In genomic region chr1:91931786-91932185, GRCm38 (mm10) we compare ENCODE assay signal across 24 mouse cellular contexts.
DNase-seq lines count a peak whose midpoint lies in the region; ATAC-seq and TF ChIP-seq lines count a peak whose summit lies in the region.
"Had no signal": no experiment of that assay in that cellular context is flagged by ENCODE, and none has a peak within 500 bp of the region (broad histone marks: within the 10 kb centered on the region; RNA-seq: fewer than 3 reads in every experiment).

No protein-coding gene starts in this region.

- no peak for TF ChIP-seq POLR2A in kidney, adult 2 months (IDR thresholded peaks at IDR 0.05; ENCODE audit: low read depth, low read length)
- TF ChIP-seq POLR2A in brain, embryonic 14.5 days (IDR thresholded peaks at IDR 0.05; ENCODE audit: borderline replicate concordance, extremely low read depth, insufficient read depth, insufficient read length, poor library complexity, severe bottlenecking): no peak

- no peaks in the 10 kb centered on the region for H3K27me3 ChIP-seq in kidney, adult 2 months (replicated peaks; ENCODE audit: control insufficient read depth, insufficient read depth, low read length)
- H3K27me3 ChIP-seq in kidney, embryonic 14.5 days (ENCODE audit: control insufficient read depth, insufficient read depth, low read length): no peaks in the 10 kb centered on the region
- H3K27me3 ChIP-seq: embryonic facial prominence, embryonic 15.5 days; forebrain, embryonic 12.5 days; hindbrain, embryonic 12.5 days; limb, embryonic 13.5 days; lung, embryonic 15.5 days; stomach, embryonic 15.5 days had no signal

- no peaks in the 10 kb centered on the region for H3K9me3 ChIP-seq in kidney, embryonic 14.5 days (ENCODE audit: control insufficient read depth, low read length)
- H3K9me3 ChIP-seq: embryonic facial prominence, embryonic 10.5 days; embryonic facial prominence, embryonic 15.5 days; forebrain, embryonic 12.5 days; hindbrain, embryonic 12.5 days; limb, embryonic 13.5 days; lung, embryonic 15.5 days; midbrain, embryonic 10.5 days; stomach, embryonic 15.5 days had no signal

- no peak overlapping the region for H3K4me2 ChIP-seq in kidney, embryonic 14.5 days (replicated peaks; ENCODE audit: low read depth, low read length)
- H3K4me2 ChIP-seq: embryonic facial prominence, embryonic 15.5 days; forebrain, embryonic 12.5 days; heart, embryonic 11.5 days; hindbrain, embryonic 12.5 days; limb, embryonic 13.5 days; liver, embryonic 11.5 days; lung, embryonic 15.5 days; stomach, embryonic 15.5 days had no signal

- ATAC-seq in kidney, embryonic 14.5 days (ENCODE audit: low FRiP score, low TSS enrichment): no peak
- ATAC-seq: intestine, postnatal 0 days; midbrain, embryonic 16.5 days had no signal

- 46% methylated on average over 3 of the region's 3 CpGs for WGBS in kidney, adult 2 months
- WGBS in kidney, embryonic 14.5 days: 87% methylated on average over 3 of the region's 3 CpGs

- no peak overlapping the region for H3K9ac ChIP-seq in kidney, embryonic 14.5 days (ENCODE audit: low read depth, low read length)
- H3K9ac ChIP-seq: embryonic facial prominence, embryonic 15.5 days; forebrain, embryonic 12.5 days; hindbrain, embryonic 12.5 days; limb, embryonic 13.5 days; lung, embryonic 15.5 days; stomach, embryonic 15.5 days had no signal

- no peak overlapping the region for H3K27ac ChIP-seq in kidney, adult 2 months (ENCODE audit: insufficient read depth, low read depth, low read length)
- no peak overlapping the region for H3K27ac ChIP-seq in kidney, embryonic 14.5 days (ENCODE audit: low read depth, low read length)
- H3K27ac ChIP-seq: embryonic facial prominence, embryonic 10.5 days; embryonic facial prominence, embryonic 15.5 days; forebrain, embryonic 12.5 days; hindbrain, embryonic 12.5 days; limb, embryonic 13.5 days; lung, embryonic 15.5 days; midbrain, embryonic 10.5 days; stomach, embryonic 15.5 days had no signal

- H3K4me3 ChIP-seq in kidney, adult 2 months (ENCODE audit: insufficient read depth, low read depth, low read length): no peak overlapping the region
- no peak overlapping the region for H3K4me3 ChIP-seq in kidney, embryonic 14.5 days (ENCODE audit: low read length)
- H3K4me3 ChIP-seq: embryonic facial prominence, embryonic 10.5 days; embryonic facial prominence, embryonic 15.5 days; forebrain, embryonic 12.5 days; hindbrain, embryonic 12.5 days; limb, embryonic 13.5 days; lung, embryonic 15.5 days; midbrain, embryonic 10.5 days; stomach, embryonic 15.5 days had no signal

- peaks cover 4% of the 10 kb centered on the region; the same call in 1 of the 2 replicates for H3K4me1 ChIP-seq in kidney, adult 2 months (ENCODE audit: control insufficient read depth, insufficient read depth, low read length)
- no peaks in the 10 kb centered on the region for H3K4me1 ChIP-seq in kidney, embryonic 14.5 days (ENCODE audit: control insufficient read depth, insufficient read depth, low read length)
- H3K4me1 ChIP-seq: forebrain, embryonic 12.5 days; hindbrain, embryonic 12.5 days; midbrain, embryonic 10.5 days; stomach, embryonic 15.5 days had no signal

- H3K36me3 ChIP-seq in kidney, adult 2 months (ENCODE audit: control insufficient read depth, insufficient read depth, low read length): no peaks in the 10 kb centered on the region
- H3K36me3 ChIP-seq in kidney, embryonic 14.5 days (ENCODE audit: control insufficient read depth, insufficient read depth, low read length): peaks cover 37% of the 10 kb centered on the region

- DNase-seq in cerebellum, postnatal 25 days: peak; percentile 34 to 57
- no peak for DNase-seq in cerebellum, adult 11 months
- peak; percentile 73 for DNase-seq in kidney, adult 2 months
- DNase-seq in brain, embryonic 14.5 days (ENCODE audit: low read depth): peak; percentile 51
- DNase-seq in cerebellum, postnatal 36 days: peak; percentile 25 to 30
- DNase-seq in c-Kit-positive CD71-positive TER-119-positive erythroid progenitor cells, embryonic 14.5 days (ENCODE audit: low spot score): no peak
- DNase-seq: adrenal gland, postnatal 25 days; B cell, adult 2 months; heart, adult 18-20 months; heart, postnatal 36 days; right cerebral cortex, postnatal 25 days had no signal

- TF ChIP-seq CTCF in kidney, adult 2 months (conservative IDR thresholded peaks at IDR 0.05; ENCODE audit: insufficient read depth, insufficient read length, low read depth, low read length): no peak
- no peak for TF ChIP-seq CTCF in brain, embryonic 14.5 days (IDR thresholded peaks at IDR 0.05; ENCODE audit: borderline replicate concordance, extremely low read depth, insufficient read depth, insufficient read length)

Comparison
In these comparisons a context has a peak if more than half of its experiments do, and no peak if none do; other contexts are left out.
1. DNase-seq: peak in cerebellum, postnatal 25 days (2 of 2), kidney, adult 2 months (single experiment), brain, embryonic 14.5 days (single experiment) and cerebellum, postnatal 36 days (2 of 2); none in cerebellum, adult 11 months (single experiment) and c-Kit-positive CD71-positive TER-119-positive erythroid progenitor cells, embryonic 14.5 days (single experiment).